Mouse (Mus musculus): ENCODE results near the gene Sap18b. TPM values are rescaled to one million over a fixed set of nuclear protein-coding genes. Genes with fewer than 3 reads are reported as not detected.

Gene Sap18b
- total and polyA plus RNA-seq, 2 experiments, result 30.7 to 61.1 TPM

- 73% methylated on average over 6 of the region's 6 CpGs for WGBS
- TF ChIP-seq POLR2A (IDR thresholded peaks at IDR 0.05; ENCODE audit: extremely low read depth, insufficient read depth, low read length) (no peak), CTCF (IDR thresholded peaks at IDR 0.05; ENCODE audit: low read depth, low read length) (no peak)
- Histone ChIP-seq H3K27ac (replicated peaks; ENCODE audit: insufficient read depth, low read depth, low read length) (no peak overlapping the region), H3K79me2 (ENCODE audit: control insufficient read depth, insufficient read depth, low read length) (no peaks in the 10 kb centered on the region), H3K36me3 (ENCODE audit: control insufficient read depth, insufficient read depth, low read length) (no peaks in the 10 kb centered on the region), H3K4me3 (ENCODE audit: insufficient read depth, low read depth, low read length) (no peak overlapping the region), H3K9ac (ENCODE audit: low read depth, low read length) (no peak overlapping the region), H3K27me3 (ENCODE audit: control insufficient read depth, insufficient read depth, low read length) (no peaks in the 10 kb centered on the region), H3K4me1 (ENCODE audit: control insufficient read depth, insufficient read depth, low read length) (no peaks in the 10 kb centered on the region)
- no peak for DNase-seq (ENCODE audit: extremely low read depth, low read depth, low spot score)
Measured at GRCm38 (mm10) chr8:95816044-95816708, 9.0 kb upstream of the Sap18b start.

GRCm38 (mm10) chr8:95817597-95817996 lies 7.5 kb upstream of the Sap18b start:
- H3K4me3 ChIP-seq (ENCODE audit: insufficient read depth, low read depth, low read length), result no peak overlapping the region
- no peaks in the 10 kb centered on the region for H3K36me3 ChIP-seq (ENCODE audit: control insufficient read depth, insufficient read depth, low read length)
- no peaks in the 10 kb centered on the region for H3K79me2 ChIP-seq (ENCODE audit: control insufficient read depth, insufficient read depth, low read length)
- H3K27me3 ChIP-seq (ENCODE audit: control insufficient read depth, insufficient read depth, low read length), result no peaks in the 10 kb centered on the region
- DNase-seq (ENCODE audit: extremely low read depth, low read depth, low spot score), result no peak
- 88% methylated on average over 3 of the region's 3 CpGs for WGBS
- H3K9ac ChIP-seq (ENCODE audit: low read depth, low read length), result no peak overlapping the region
- no peak overlapping the region for H3K27ac ChIP-seq (replicated peaks; ENCODE audit: insufficient read depth, low read depth, low read length)
- H3K4me1 ChIP-seq (ENCODE audit: control insufficient read depth, insufficient read depth, low read length), result no peaks in the 10 kb centered on the region; the same call in 1 of the 2 replicates
- no peak for TF ChIP-seq POLR2A (IDR thresholded peaks at IDR 0.05; ENCODE audit: extremely low read depth, insufficient read depth, low read length)
- TF ChIP-seq CTCF (IDR thresholded peaks at IDR 0.05; ENCODE audit: low read depth, low read length), result no peak

GRCm38 (mm10) chr8:95818211-95818610 lies 6.9 kb upstream of the Sap18b start:
- no peaks in the 10 kb centered on the region for H3K36me3 ChIP-seq (ENCODE audit: control insufficient read depth, insufficient read depth, low read length)
- no peaks in the 10 kb centered on the region; the same call in 1 of the 2 replicates for H3K4me1 ChIP-seq (ENCODE audit: control insufficient read depth, insufficient read depth, low read length)
- H3K27me3 ChIP-seq (ENCODE audit: control insufficient read depth, insufficient read depth, low read length), result no peaks in the 10 kb centered on the region
- no peak overlapping the region for H3K27ac ChIP-seq (replicated peaks; ENCODE audit: insufficient read depth, low read depth, low read length)
- H3K79me2 ChIP-seq (ENCODE audit: control insufficient read depth, insufficient read depth, low read length), result no peaks in the 10 kb centered on the region
- WGBS, result 81% methylated on average over 1 of the region's 1 CpGs
- TF ChIP-seq POLR2A (IDR thresholded peaks at IDR 0.05; ENCODE audit: extremely low read depth, insufficient read depth, low read length) (no peak), CTCF (IDR thresholded peaks at IDR 0.05; ENCODE audit: low read depth, low read length) (no peak)
- H3K9ac ChIP-seq (ENCODE audit: low read depth, low read length), result no peak overlapping the region
- H3K4me3 ChIP-seq (ENCODE audit: insufficient read depth, low read depth, low read length), result no peak overlapping the region
- DNase-seq (ENCODE audit: extremely low read depth, low read depth, low spot score), result no peak

- Histone ChIP-seq H3K9ac (ENCODE audit: low read depth, low read length) (no peak overlapping the region), H3K27ac (replicated peaks; ENCODE audit: insufficient read depth, low read depth, low read length) (no peak overlapping the region), H3K4me3 (ENCODE audit: insufficient read depth, low read depth, low read length) (no peak overlapping the region), H3K79me2 (ENCODE audit: control insufficient read depth, insufficient read depth, low read length) (no peaks in the 10 kb centered on the region), H3K4me1 (ENCODE audit: control insufficient read depth, insufficient read depth, low read length) (no peaks in the 10 kb centered on the region; the same call in 1 of the 2 replicates), H3K36me3 (ENCODE audit: control insufficient read depth, insufficient read depth, low read length) (no peaks in the 10 kb centered on the region), H3K27me3 (ENCODE audit: control insufficient read depth, insufficient read depth, low read length) (no peaks in the 10 kb centered on the region)
- 19% methylated on average over 6 of the region's 6 CpGs for WGBS
- TF ChIP-seq CTCF (IDR thresholded peaks at IDR 0.05; ENCODE audit: low read depth, low read length), result no peak
- no peak for TF ChIP-seq POLR2A (IDR thresholded peaks at IDR 0.05; ENCODE audit: extremely low read depth, insufficient read depth, low read length)
- no peak for DNase-seq (ENCODE audit: extremely low read depth, low read depth, low spot score)
Measured at GRCm38 (mm10) chr8:95821266-95821665, 3.9 kb upstream of the Sap18b start.

- no peaks in the 10 kb centered on the region for H3K79me2 ChIP-seq (ENCODE audit: control insufficient read depth, insufficient read depth, low read length)
- H3K4me3 ChIP-seq (ENCODE audit: insufficient read depth, low read depth, low read length), result no peak overlapping the region
- no peak overlapping the region for H3K27ac ChIP-seq (replicated peaks; ENCODE audit: insufficient read depth, low read depth, low read length)
- no peak overlapping the region for H3K9ac ChIP-seq (ENCODE audit: low read depth, low read length)
- H3K27me3 ChIP-seq (ENCODE audit: control insufficient read depth, insufficient read depth, low read length), result no peaks in the 10 kb centered on the region
- DNase-seq (ENCODE audit: extremely low read depth, low read depth, low spot score), result no peak
- no peaks in the 10 kb centered on the region for H3K36me3 ChIP-seq (ENCODE audit: control insufficient read depth, insufficient read depth, low read length)
- no peaks in the 10 kb centered on the region; the same call in 1 of the 2 replicates for H3K4me1 ChIP-seq (ENCODE audit: control insufficient read depth, insufficient read depth, low read length)
- 88% methylated on average over 5 of the region's 5 CpGs for WGBS
- no peak for TF ChIP-seq POLR2A (IDR thresholded peaks at IDR 0.05; ENCODE audit: extremely low read depth, insufficient read depth, low read length)
- no peak for TF ChIP-seq CTCF (IDR thresholded peaks at IDR 0.05; ENCODE audit: low read depth, low read length)
Measured at GRCm38 (mm10) chr8:95822096-95822495, 3.0 kb upstream of the Sap18b start.

- no peak for DNase-seq (ENCODE audit: extremely low read depth, low read depth, low spot score)
- H3K79me2 ChIP-seq (ENCODE audit: control insufficient read depth, insufficient read depth, low read length), result no peaks in the 10 kb centered on the region
- no peaks in the 10 kb centered on the region for H3K36me3 ChIP-seq (ENCODE audit: control insufficient read depth, insufficient read depth, low read length)
- TF ChIP-seq CTCF (IDR thresholded peaks at IDR 0.05; ENCODE audit: low read depth, low read length) (no peak), POLR2A (IDR thresholded peaks at IDR 0.05; ENCODE audit: extremely low read depth, insufficient read depth, low read length) (no peak)
- 75% methylated on average over 3 of the region's 3 CpGs for WGBS
- H3K4me3 ChIP-seq (ENCODE audit: insufficient read depth, low read depth, low read length), result no peak overlapping the region
- no peaks in the 10 kb centered on the region; the same call in 1 of the 2 replicates for H3K4me1 ChIP-seq (ENCODE audit: control insufficient read depth, insufficient read depth, low read length)
- H3K9ac ChIP-seq (ENCODE audit: low read depth, low read length), result no peak overlapping the region
- no peak overlapping the region for H3K27ac ChIP-seq (replicated peaks; ENCODE audit: insufficient read depth, low read depth, low read length)
- H3K27me3 ChIP-seq (ENCODE audit: control insufficient read depth, insufficient read depth, low read length), result no peaks in the 10 kb centered on the region
Measured at GRCm38 (mm10) chr8:95822699-95823098, 2.4 kb upstream of the Sap18b start.

All from liver, adult 2 months (tissue).